Mouse (Mus musculus) liver, adult 2 months (tissue): ENCODE measurements at regions not wholly inside any gene's neighbourhood (a gene's known extent, or its start where the extent isn't known, plus 50 kb on each side); places are given as distances from the start of the nearest gene placed in this dataset.

ENCODE experiments used
- DNase-seq: peaks from one replicate; pipeline ENCODE4 v3.0.0-alpha.2; 2011; ENCODE audit warnings: low read depth, low spot score; ENCODE audit errors: extremely low read depth
- H3K27ac ChIP-seq: fragments of 200-500 bp; replicated peaks from 2 replicates; pipeline ENCODE4 v1.5.1; 2012; ENCODE audit warnings: low read depth, mild to moderate bottlenecking, control low read depth, inconsistent platforms, low read length; ENCODE audit not compliant: insufficient read depth
- H3K27me3 ChIP-seq: fragments of 200-500 bp; 2 replicates; pipeline ENCODE4 v1.6.1; 2012; ENCODE audit warnings: mild to moderate bottlenecking, moderate library complexity, low read length, inconsistent platforms; ENCODE audit not compliant: control insufficient read depth, insufficient read depth
- H3K36me3 ChIP-seq: fragments of 200-500 bp; 2 replicates; pipeline ENCODE4 v1.6.1; 2012; ENCODE audit warnings: low read length, inconsistent platforms; ENCODE audit not compliant: control insufficient read depth, insufficient read depth
- H3K4me1 ChIP-seq: fragments of 200-500 bp; 2 replicates; pipeline ENCODE4 v1.6.1; 2011; ENCODE audit warnings: low read length; ENCODE audit not compliant: control insufficient read depth, insufficient read depth
- H3K4me3 ChIP-seq: fragments of 200-500 bp; 2 replicates; pipeline ENCODE4 v1.5.1; 2011; ENCODE audit warnings: low read depth, mild to moderate bottlenecking, control low read depth, low read length, moderate library complexity; ENCODE audit not compliant: insufficient read depth
- H3K79me2 ChIP-seq: fragments of 200-500 bp; 2 replicates; pipeline ENCODE4 v1.6.1; 2012; ENCODE audit warnings: inconsistent platforms, mild to moderate bottlenecking, low read length, moderate library complexity; ENCODE audit not compliant: control insufficient read depth, insufficient read depth
- H3K9ac ChIP-seq: fragments of 200-500 bp; 2 replicates; pipeline ENCODE4 v1.6.1; 2012; ENCODE audit warnings: low read depth, mild to moderate bottlenecking, control low read depth, inconsistent platforms, low read length
- CTCF ChIP-seq: fragments of 200-500 bp; IDR thresholded peaks from 2 replicates; pipeline ENCODE4 v1.5.1; 2011; ENCODE audit warnings: low read depth, low read length, control low read depth
- POLR2A ChIP-seq: fragments of 200-500 bp; IDR thresholded peaks from 2 replicates; pipeline ENCODE4 v1.6.1; 2011; ENCODE audit warnings: low read length, control low read depth; ENCODE audit not compliant: insufficient read depth; ENCODE audit errors: extremely low read depth
- WGBS: fragments of 180-500 bp; shearing (Covaris S2); methylation state at CpG from one replicate; pipeline ENCODE4 v1.1.7; 2018; 5-methylcytosine and 5-hydroxymethylcytosine counted together

DNA sequence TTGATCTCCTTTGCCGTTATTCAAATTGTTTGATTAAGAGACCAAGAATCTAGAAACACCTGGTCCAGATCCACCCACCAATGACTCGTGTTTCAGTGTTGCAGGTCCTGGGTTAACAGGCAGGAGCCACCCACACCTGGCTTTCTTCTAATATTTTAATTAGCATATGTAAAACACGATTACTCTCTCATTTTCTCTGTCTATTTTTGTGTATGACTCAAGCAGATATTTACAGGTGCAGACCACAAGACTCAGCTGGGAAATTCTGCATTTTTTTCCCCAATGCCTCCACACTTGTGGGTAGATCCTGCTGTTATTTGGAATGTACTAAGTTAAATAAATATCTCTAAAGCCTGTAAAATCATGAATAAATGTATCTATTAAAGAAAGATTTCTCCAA is 245.3 kb upstream of the Crbn start:
- H3K9ac ChIP-seq = no peak overlapping the region
- no peaks in the 10 kb centered on the region for H3K36me3 ChIP-seq
- TF ChIP-seq POLR2A (no peak), CTCF (no peak)
- H3K27ac ChIP-seq = no peak overlapping the region
- H3K27me3 ChIP-seq = no peaks in the 10 kb centered on the region
- no peaks in the 10 kb centered on the region for H3K4me1 ChIP-seq
- WGBS = 45% methylated on average over 3 of the region's 3 CpGs
- no peak for DNase-seq
- H3K4me3 ChIP-seq = no peak overlapping the region
- no peaks in the 10 kb centered on the region for H3K79me2 ChIP-seq

DNA sequence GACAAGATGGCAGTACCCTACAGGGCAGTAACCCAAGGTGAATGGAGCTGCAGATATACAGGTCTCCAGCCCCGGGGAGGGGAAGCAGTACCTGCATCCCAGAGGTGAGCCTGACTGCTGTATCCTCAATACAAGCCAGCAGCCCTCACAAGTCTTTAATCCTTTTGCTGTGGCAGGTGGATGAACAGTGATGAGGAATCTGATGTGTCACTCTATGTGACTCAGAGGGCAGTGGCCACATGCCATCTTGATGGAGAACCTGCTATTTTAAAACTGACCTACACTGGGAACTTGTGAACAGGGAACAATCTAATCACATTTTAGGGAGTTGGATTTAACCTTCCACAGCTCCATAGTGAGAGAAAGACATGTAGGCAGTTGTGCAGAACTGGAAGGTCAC is 251.7 kb upstream of the Crbn start:
- no peak overlapping the region for H3K27ac ChIP-seq
- H3K9ac ChIP-seq = no peak overlapping the region
- WGBS = 76% methylated on average over 1 of the region's 1 CpGs
- H3K79me2 ChIP-seq = no peaks in the 10 kb centered on the region
- H3K27me3 ChIP-seq = no peaks in the 10 kb centered on the region
- H3K36me3 ChIP-seq = no peaks in the 10 kb centered on the region
- no peaks in the 10 kb centered on the region for H3K4me1 ChIP-seq
- DNase-seq = no peak
- TF ChIP-seq CTCF (no peak), POLR2A (no peak)
- H3K4me3 ChIP-seq = no peak overlapping the region

DNA sequence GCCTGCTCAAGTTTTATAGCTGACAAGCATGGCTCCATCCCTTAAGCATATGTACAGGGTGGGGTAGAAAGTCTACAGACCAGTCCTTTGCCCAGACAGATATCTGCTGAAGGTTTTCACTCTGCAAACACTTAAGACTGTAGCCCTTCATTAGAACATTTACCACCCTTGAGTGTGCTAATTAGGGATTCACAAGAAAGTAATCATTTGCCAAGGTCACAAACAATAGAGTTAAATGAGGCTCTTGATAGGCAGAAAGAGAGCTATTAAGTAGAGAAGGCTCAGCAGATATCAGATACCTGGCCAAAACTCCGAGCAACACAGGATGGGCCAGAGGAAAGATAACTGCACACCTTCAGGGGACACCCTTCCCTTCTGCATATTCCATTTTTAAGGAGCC is 252.3 kb upstream of the Crbn start:
- H3K4me3 ChIP-seq = no peak overlapping the region
- H3K9ac ChIP-seq = no peak overlapping the region
- TF ChIP-seq CTCF (no peak), POLR2A (no peak)
- 31% methylated on average over 1 of the region's 1 CpGs for WGBS
- no peak for DNase-seq
- no peaks in the 10 kb centered on the region for H3K36me3 ChIP-seq
- H3K27me3 ChIP-seq = no peaks in the 10 kb centered on the region
- H3K27ac ChIP-seq = no peak overlapping the region
- no peaks in the 10 kb centered on the region for H3K4me1 ChIP-seq
- no peaks in the 10 kb centered on the region for H3K79me2 ChIP-seq

DNA sequence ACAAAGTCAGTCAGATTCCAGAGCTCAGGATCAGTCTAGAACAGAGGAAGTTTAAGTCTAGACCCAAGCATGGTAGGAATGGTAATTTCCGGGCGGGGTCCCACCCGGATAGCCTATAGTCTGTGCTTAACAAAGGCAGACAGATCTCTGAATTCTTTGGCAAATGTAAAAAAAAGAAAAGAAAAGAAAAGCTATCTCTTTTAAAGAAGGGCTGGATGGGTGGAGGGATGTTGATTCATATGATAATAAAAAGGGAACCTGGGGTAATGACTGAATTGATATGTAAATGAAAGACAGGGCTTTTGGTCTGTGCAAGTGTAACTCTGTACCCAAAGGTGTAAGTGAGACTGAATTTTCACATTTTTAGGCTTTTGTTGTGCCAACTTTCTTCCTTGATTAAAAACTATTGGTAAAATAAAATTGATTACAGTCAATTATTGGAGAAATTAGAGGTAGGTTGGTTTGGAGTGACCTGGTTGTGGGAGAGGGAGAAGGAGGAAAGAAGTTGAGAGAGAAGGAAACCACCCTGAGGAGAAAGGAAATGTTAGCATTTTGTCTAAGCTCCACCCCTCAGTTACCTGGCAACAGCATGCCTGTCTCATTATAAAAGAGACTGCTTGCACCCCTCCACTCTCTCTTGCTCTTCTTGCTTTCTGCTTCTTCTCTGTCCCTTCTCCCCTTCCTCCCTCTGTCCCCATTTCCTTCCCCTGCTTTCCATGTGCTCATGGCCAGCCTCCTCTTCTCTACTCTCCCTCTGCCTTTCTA is 259.3 kb upstream of the Crbn start:
- no peaks in the 10 kb centered on the region for H3K79me2 ChIP-seq
- no peaks in the 10 kb centered on the region for H3K36me3 ChIP-seq
- no peak overlapping the region for H3K4me3 ChIP-seq
- no peaks in the 10 kb centered on the region for H3K4me1 ChIP-seq
- H3K27ac ChIP-seq = no peak overlapping the region
- no peak for TF ChIP-seq POLR2A
- TF ChIP-seq CTCF = no peak
- DNase-seq = no peak
- WGBS = 90% methylated on average over 3 of the region's 3 CpGs
- no peaks in the 10 kb centered on the region for H3K27me3 ChIP-seq
- no peak overlapping the region for H3K9ac ChIP-seq

DNA sequence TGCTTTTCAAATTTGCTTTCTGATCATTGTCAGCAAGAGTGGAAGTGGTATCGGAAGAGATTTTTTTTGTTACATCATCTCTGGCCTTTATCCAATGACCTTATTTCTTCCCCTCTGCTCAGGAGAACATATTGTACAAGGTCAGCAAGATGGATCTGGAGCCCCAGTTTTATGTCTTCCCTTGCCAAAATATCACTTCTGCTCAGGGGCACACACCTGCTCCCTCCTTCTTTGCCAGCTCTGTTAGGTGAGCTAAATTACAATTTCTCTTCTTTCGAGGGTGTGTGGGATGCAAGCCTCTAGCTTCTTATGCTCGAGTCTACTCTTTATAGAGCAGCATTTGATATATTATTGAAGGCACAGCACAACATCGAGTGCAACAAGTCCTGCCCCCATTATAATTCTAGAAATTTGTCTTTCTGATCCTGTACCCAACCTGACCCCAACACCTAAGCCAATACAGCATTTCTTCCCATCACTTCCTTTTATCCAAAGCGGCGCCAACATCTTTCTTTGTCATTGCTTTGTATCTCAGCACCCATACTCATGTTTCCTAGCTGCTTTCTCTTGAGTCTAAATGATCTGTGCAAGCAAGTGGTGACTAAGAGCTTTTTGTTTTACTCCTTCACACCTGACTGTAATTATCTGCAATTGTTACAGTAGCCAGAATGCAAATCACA is 263.1 kb upstream of the Crbn start:
- H3K36me3 ChIP-seq = no peaks in the 10 kb centered on the region
- TF ChIP-seq CTCF = no peak
- TF ChIP-seq POLR2A = no peak
- no peak overlapping the region for H3K9ac ChIP-seq
- no peak overlapping the region for H3K27ac ChIP-seq
- no peak for DNase-seq
- H3K27me3 ChIP-seq = no peaks in the 10 kb centered on the region
- H3K4me3 ChIP-seq = no peak overlapping the region
- H3K79me2 ChIP-seq = no peaks in the 10 kb centered on the region
- no peaks in the 10 kb centered on the region for H3K4me1 ChIP-seq
- WGBS = 83% methylated on average over 6 of the region's 6 CpGs

DNA sequence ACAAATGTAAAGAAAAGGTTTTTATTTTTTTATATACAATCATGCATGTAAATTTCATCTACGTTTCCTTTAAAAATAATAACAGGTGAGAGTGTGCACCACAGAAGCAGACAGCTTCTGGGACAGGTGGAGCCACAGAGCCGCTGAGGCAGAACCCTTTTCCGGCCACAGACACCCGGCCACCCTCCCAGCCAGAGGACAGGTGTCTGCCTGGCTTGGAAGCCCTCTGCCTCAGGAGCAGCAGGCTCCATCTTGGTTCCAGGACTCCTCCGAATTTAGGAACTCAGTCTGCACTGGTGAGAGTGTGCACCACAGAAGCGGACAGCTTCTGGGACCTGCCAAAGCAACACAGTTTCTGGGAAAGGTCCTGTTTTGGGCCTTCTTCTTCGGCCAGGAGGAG is 270.6 kb upstream of the Crbn start:
- 76% methylated on average over 7 of the region's 7 CpGs for WGBS
- TF ChIP-seq CTCF (no peak), POLR2A (no peak)
- H3K9ac ChIP-seq = no peak overlapping the region
- H3K36me3 ChIP-seq = no peaks in the 10 kb centered on the region
- no peak overlapping the region for H3K27ac ChIP-seq
- no peaks in the 10 kb centered on the region for H3K79me2 ChIP-seq
- H3K4me1 ChIP-seq = no peaks in the 10 kb centered on the region
- no peak for DNase-seq
- H3K27me3 ChIP-seq = no peaks in the 10 kb centered on the region
- no peak overlapping the region for H3K4me3 ChIP-seq
